16 mouse cellular contexts compared by ENCODE assay signal in genomic region chr1:92616046-92616445, GRCm38 (mm10). TPM values are rescaled to one million over a fixed set of nuclear protein-coding genes. Genes with fewer than 3 reads are reported as not detected.
"Had no signal": no experiment of that assay in that cellular context is flagged by ENCODE, and none has a peak within 500 bp of the region (broad histone marks: within the 10 kb centered on the region; RNA-seq: fewer than 3 reads in every experiment).

No protein-coding gene starts in this region.

- DNase-seq: kidney, adult 8-10 months; kidney, postnatal 25 days; layer of hippocampus, adult 9-11 months; layer of hippocampus, postnatal 36 days; liver, embryonic 13.5 days; lung, adult 18-20 months; lung, postnatal 36 days; right cerebral cortex, postnatal 4 days; spleen, adult 18-20 months; thymus, adult 2 months; thymus, postnatal 25 days had no signal

RNA-seq across cellular contexts. Expression of gene Olfr12, which starts 1.5 kb away (rescaled TPM):
- total RNA-seq: layer of hippocampus, adult 18-20 months; layer of hippocampus, postnatal 36 days; left cerebral cortex, adult 8-10 months; left cerebral cortex, postnatal 25 days; megakaryocyte progenitor cell, adult 5-6 weeks had no signal

RNA-seq across cellular contexts. Expression of gene Olfr1410, which starts 10.5 kb away (rescaled TPM):
- total RNA-seq: layer of hippocampus, adult 18-20 months; layer of hippocampus, postnatal 36 days; left cerebral cortex, adult 8-10 months; left cerebral cortex, postnatal 25 days; megakaryocyte progenitor cell, adult 5-6 weeks; neutrophil, adult 5-6 weeks had no signal

RNA-seq across cellular contexts. Expression of gene Olfr1411, which starts 21.8 kb away (rescaled TPM):
- total RNA-seq: layer of hippocampus, adult 18-20 months; layer of hippocampus, postnatal 36 days; left cerebral cortex, adult 8-10 months; left cerebral cortex, postnatal 25 days; megakaryocyte progenitor cell, adult 5-6 weeks; neutrophil, adult 5-6 weeks had no signal

RNA-seq across cellular contexts. Expression of gene Olfr1412, which starts 30.5 kb away (rescaled TPM):
- total RNA-seq: layer of hippocampus, adult 18-20 months; layer of hippocampus, postnatal 36 days; left cerebral cortex, adult 8-10 months; left cerebral cortex, postnatal 25 days; megakaryocyte progenitor cell, adult 5-6 weeks; neutrophil, adult 5-6 weeks had no signal
